Mouse (Mus musculus) spleen, embryonic (tissue): ENCODE data around the gene Crtap.

ENCODE experiments used
- CTCF ChIA-PET: fragments of 350-600 bp; sonication (Branson Sonifier 250); formaldehyde crosslinking; loops from one replicate; lab custom pipeline; 2022; lab: Charles Lee

The Crtap gene

GRCm38 (mm10) chr9:114389905-114390748, at the start of gene Crtap:
Gene Crtap, minus strand, starts transcription at chr9:114390675.
- CTCF ChIA-PET: no interaction called here

GRCm38 (mm10) chr9:114435668-114436067, 45.2 kb upstream of the Crtap start:
- CTCF ChIA-PET: no interaction called here

DNA sequence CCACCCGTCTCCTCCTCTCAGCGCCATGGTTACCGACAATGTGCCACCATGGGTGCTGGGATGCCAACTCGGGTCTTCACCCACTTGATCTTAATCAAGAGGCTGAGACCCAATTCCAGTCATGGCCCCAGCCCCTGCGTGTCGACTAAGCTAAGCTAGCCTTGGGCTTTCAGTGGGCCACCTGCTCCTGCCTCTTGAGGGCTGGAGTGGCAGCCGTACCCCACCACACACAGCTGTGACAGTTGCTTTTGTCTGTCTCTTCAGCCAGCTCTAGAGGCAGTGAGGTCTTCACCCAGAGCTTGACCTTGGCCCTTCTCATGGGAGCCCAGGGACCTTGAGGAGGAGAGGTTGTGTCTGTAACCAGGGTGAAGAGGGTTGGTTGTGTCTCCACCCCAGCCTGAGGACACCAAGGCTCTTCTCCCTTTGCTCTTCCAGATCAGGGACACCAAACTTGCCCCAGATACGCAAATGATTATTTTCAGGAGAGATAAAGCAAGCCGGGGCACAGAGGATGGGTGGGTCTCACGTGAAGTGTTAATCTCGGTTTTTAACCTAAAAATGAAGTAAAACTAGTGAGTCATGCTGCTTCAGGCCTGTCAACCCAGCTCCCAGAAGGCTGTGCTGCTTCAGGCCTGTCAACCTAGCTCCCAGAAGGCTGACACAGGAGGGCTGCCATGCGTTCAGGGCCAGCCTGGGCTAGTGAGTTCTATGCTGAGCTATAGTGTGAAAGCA, 37.8 kb upstream of the Crtap start:
- CTCF ChIA-PET: no interaction called here

DNA sequence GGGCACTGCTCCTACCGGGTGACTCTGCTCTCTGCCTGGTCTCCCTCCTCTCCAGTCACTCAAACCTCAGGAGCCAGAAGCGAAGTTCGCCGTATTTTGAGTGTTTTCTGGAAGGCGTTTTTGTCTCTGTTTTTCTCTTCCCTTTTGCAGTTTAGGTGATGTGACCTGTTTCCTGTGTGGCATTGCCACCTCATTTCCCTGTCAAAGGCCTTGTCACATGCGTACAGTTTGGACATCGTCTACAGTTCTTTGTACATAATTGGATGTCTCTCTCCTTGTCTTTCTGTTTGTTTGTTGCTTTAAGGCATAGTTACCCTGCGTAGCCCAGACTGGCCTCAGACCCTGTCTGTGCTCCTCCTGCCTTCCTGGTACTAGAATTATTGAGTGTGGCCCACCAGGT, 37.0 kb upstream of the Crtap start:
- CTCF ChIA-PET: no interaction called here

DNA sequence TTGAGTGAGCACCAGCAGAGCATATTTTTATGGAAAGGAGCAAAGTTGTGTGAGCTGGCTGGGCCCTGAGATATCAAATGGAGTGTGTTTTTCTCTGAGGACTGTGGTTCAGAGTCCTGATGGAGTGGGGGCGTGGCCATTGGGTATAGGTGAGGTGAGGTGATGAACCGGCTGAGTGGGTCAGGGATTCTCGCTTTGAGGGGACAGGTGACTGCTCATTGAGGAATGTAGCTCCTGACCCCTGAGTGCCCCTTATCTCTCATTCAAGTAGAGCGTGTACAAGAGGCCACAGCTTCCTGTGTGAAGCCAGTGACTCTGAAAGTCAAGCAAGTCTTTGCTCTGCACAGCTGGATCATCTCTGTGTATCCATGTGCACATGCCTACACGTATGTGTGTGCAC, 35.7 kb upstream of the Crtap start:
- CTCF ChIA-PET: no interaction called here

DNA sequence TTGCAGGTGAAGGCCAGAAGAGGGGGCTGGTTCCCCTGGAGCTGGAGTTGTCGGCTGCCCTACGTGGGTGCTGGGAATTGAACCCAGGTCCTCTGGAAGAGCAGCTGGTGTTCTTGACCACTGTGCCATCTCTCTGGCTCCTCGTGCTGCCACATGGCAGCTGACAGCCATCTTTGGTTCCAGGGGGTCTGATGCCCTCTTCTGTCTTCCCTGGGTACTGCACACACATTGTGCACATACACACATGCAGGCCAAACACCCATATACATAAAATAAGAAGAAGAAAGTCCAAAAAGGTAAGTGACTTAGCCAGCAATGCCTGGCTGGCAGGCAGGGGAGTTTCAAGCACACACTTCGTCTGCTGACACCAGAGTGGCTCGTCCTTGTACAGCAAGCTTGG, 35.1 kb upstream of the Crtap start:
- CTCF ChIA-PET: no interaction called here

GRCm38 (mm10) chr9:114421797-114422196, 31.3 kb upstream of the Crtap start:
- CTCF ChIA-PET: no interaction called here

DNA sequence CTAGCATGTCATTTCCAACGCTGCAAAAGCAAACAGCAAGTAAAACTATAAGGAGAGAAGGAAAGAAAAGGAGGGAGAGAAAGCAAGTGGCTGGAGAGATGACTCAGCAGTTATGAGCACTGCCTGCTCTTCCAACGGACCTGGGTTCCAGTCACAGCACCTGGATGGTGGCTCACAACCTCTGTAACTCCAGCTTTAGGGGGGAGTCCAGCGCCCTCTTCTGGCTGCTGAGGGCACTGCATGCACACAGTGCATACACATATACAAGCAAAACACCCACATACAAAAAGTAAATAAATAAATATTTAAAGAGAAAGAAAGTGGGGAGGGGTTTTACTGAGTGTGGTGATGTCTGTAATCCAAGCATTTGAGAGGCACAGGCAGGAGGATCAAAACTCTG, 30.6 kb upstream of the Crtap start:
- CTCF ChIA-PET: no interaction called here

- CTCF ChIA-PET: no interaction called here
These were observed 30.0 kb upstream of the Crtap start for GRCm38 (mm10) chr9:114420443-114420842.

GRCm38 (mm10) chr9:114418187-114418586, 27.7 kb upstream of the Crtap start:
- CTCF ChIA-PET: no interaction called here

DNA sequence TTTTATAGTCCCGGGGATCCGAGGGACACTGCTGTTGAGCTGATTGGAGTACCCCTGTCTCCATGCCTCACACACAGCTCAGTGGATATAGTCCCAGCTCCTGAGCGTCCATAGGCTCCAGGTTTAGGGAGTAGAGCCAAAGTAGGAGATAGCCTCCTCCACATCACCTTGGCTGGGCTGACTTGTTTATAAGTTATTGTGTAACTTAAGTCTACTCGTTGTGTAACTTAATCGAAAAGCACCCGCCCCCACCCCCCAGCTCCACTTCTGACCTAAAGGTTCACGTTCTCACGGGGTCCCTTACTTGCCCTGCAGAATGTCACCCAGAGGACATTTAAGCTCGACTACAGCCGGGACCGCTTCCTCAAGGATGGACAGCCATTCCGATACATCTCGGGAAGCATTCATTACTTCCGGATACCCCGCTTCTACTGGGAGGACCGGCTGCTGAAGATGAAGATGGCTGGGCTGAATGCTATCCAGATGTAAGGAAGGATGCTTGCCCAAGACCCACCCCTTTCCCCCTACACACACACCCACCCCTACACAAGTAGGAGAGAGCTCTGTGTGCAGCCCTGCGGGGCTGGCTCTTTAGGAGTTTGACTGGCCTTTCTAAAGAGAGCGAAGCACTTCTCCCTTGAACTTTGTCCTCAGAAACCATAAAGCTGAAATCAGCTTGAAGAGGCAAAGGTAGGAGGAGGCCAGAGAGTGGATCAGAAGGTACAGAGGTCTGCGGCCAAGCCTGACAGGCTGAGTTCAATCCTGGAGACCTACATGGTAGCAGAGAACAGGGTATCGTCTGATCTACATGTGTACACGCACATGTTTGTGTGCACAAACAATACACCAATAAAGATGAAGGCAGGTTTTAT, 26.4 kb upstream of the Crtap start:
- CTCF ChIA-PET: interaction anchor here (0.6 kb wide), 1 partner anchor 34 kb away, joined by 4 read pairs; no protein-coding TSS in a partner anchor

GRCm38 (mm10) chr9:114415701-114416100, 25.2 kb upstream of the Crtap start:
- CTCF ChIA-PET: interaction anchor here (1.0 kb wide), 1 partner anchor 81 kb away, joined by 3 read pairs; no protein-coding TSS in a partner anchor

DNA sequence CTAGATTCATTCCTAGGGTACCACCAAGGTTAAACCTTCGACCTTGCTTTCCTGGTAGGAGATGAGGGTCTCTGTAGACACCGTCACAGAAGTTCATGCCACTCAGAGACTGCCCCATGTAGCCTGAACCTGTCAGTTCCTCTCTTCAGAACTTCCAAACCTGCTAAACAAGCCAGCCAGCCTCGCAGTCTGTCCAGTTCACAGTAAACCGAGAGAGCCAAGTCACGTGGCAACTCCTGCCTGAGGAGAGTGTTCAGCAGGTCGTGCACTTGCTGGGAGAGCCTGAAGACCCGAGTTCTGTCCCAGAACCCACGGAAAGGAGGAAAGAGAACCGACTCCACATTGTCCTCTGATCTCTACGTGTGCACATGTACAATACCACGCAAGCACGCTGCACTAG, 23.4 kb upstream of the Crtap start:
- CTCF ChIA-PET: no interaction called here

DNA sequence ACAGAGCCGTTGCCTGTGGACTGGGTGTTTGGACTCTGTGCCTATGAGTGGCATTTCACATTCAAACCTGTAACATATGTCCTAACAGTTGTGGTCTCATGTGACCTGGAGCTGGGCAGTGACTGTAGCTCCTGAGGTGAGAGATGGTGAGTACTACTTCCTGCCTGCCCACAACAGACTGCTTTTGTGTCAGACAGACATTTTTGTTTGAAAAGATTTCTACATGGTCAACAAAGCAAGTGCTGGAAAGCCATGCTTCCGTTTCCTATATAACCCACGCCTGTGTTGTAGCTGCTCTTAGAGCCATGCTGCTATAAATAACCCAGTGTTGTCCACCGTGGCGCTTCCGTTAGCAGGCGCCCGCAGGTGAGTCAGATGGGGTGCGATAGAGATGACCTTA, 21.9 kb upstream of the Crtap start:
- CTCF ChIA-PET: interaction anchor here (0.7 kb wide), 1 partner anchor 216 kb away, joined by 3 read pairs; no protein-coding TSS in a partner anchor

DNA sequence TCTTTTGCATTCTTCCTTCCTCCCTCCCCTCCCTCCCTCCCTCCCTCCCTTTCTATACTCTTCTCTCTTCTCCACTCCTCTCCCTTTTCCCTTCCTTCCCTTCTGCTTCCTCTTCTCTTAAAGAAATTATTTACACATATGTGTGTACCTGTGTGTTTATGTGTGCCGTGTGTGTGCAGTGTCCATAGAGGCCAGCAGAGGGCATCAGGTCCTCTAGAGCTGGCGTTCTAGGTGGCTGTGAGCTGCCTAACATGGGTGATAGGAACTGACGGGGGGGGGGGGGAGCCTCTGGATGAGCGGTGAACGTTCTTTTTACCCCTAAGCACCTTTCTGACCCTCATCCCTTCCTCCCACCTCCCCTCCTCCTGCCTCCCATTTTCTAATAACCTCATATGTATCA, 20.8 kb upstream of the Crtap start:
- CTCF ChIA-PET: interaction anchor here (0.6 kb wide), 1 partner anchor 12 kb away, joined by 4 read pairs; no protein-coding TSS in a partner anchor

DNA sequence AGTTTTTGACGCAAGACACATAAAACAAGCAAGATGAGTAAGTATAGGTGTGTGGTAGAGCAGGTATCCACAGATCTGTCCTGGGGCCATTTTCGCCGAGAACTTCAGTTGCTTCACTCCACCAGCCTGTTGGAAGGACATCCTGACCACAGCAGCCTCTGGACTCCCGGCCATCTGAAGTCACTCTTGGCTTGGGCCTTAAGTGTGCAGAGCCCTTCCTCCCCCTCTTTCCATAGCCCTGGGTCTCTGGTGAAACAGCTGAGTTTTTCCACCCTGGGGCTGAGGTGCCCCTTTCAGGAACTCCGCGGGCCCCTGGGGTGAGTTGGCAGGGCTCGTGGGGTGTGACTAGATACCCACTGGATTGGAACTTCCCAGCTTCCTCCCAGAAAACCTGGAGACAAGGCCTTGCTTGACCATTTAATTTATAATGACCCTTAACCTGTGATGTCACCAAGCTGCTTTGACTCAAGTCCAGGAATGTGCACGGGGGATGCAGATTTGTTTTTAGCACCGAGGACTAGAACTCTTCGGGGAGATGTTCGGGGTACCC, 19.9 kb upstream of the Crtap start:
- CTCF ChIA-PET: interaction anchor here (0.6 kb wide), 1 partner anchor 175 kb away, joined by 4 read pairs; no protein-coding TSS in a partner anchor

DNA sequence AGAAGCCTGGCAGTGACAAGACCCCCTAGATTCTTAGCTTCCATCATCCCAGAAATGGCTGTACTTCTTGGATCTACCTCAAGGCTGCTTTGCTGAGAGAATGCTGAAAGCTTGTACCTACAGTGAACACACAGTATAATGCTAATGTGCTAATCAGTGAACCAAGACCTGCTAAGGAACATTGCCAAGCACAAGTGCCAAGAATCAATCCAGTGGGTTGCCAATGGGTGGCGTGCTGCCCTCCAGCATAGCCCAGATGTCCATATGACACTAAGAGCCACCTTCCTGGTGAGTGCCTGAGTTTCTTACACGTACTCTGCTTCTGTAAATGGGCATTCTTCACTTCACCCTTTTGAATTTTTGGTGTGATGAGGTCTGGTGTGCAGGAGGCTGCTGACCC, 17.2 kb upstream of the Crtap start:
- CTCF ChIA-PET: no interaction called here

DNA sequence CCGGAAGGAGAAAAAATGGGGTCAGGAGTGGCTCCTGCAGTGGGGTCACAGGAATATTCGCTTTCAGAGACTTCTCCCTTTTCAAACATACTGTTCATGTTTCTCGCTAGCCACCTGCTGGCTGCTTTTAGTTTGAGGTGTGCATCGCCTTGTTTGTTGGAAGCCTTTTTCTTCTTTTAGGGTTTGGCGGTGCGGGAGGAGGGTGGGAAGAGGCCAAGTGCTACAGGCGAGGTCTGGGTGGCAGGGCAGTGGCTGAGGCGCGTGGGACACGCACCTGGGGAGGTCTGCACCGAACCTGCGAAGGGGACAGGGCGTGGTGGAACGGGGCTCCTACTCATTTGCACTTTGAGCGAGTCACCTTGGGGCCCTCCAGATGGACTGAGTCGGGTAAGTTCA, 11.2 kb upstream of the Crtap start:
- CTCF ChIA-PET: no interaction called here

DNA sequence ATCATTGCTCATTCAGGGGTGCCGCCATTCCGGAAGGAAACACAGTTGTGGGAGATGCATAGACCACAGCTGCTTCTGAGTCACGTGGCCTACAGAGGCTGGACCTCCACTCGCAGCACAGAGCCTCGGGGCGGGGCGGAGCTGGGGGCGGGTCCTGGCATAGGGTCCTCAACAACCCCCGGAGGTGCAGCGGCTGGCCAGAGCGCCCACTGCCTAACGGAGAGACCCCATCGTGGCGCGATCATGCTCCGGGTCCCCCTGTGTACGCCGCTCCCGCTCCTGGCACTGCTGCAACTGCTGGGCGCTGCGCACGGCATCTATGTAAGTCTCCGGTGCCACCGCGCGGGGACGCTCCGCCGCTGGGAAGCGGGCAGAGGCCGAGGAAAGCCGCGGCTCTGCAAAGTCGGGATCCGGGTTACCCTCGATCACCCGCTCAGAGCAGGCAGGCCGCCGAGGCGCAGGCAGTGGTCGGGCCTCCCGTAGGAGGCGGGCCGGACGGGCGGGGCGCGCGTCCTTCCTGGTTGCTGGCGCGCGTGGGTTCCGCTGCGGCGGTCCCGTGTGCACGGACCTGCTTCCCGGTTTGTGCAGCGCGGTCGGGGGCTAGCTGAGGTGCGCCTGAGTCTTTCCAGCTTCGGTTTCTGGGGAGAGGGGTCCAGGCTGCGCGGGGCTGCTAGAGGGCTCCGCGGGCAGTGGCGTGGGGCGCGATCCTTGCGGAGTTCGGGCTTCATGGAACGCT, 10.6 kb upstream of the Crtap start, which contains the start of the genes Glb1 and Tmppe:
TSS of gene Glb1 (plus strand) at position 128 of the 736 bp plus-strand sequence.
TSS of gene Tmppe (plus strand) at position 157 of the 736 bp plus-strand sequence.
- CTCF ChIA-PET: no interaction called here

DNA sequence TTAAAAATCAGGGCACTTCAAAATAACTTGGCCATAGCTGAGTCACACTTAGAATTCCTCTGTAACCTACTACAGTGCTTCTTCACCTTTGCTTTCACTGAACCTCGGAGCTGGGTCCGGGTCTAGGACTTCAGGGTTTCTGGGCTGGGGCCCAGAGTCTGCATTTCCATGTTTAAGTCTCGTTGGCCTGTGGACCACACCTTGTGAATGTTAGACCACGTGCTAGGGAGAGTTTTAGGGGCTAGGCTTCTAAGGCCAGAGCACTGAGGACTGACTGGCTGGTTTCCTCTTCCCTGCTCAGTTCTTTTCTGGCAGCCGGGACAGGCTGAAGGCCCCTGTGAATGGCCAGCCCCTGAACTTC, 10.1 kb upstream of the Crtap start:
- CTCF ChIA-PET: no interaction called here
